Comparison of ENCODE assay signal across 16 mouse cellular contexts in the genomic region with DNA sequence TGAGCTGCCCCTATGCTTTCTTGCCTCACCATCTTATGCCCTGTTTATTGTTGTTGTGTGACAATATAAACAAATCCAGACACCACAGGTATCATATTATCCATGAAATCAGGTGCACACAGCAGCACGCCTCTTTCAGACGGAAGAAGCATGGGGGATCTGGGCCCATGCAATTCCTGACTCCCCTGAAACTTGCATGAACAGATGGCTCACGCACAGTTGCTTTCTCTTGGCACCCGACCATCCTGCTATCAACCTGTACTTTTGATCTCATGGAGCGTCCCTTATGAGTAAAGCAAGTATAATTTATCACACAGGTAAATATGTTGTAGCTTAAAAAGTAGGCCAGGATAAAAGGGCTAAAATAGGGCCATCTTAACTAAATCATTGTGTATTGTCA.
"Had no signal": no experiment of that assay in that cellular context is flagged by ENCODE, and none has a peak within 500 bp of the region (broad histone marks: within the 10 kb centered on the region; RNA-seq: fewer than 3 reads in every experiment).

No protein-coding gene starts in this region.

- H3K27ac ChIP-seq: kidney, postnatal 0 days; limb, embryonic 15.5 days; liver, embryonic 12.5 days; midbrain, embryonic 15.5 days; neural tube, embryonic 13.5 days; stomach, embryonic 15.5 days had no signal

- ATAC-seq: liver, embryonic 12.5 days; midbrain, embryonic 15.5 days had no signal

- H3K4me1 ChIP-seq: limb, embryonic 15.5 days; liver, embryonic 12.5 days; midbrain, embryonic 15.5 days; neural tube, embryonic 13.5 days; stomach, embryonic 15.5 days had no signal

- H3K4me2 ChIP-seq: limb, embryonic 15.5 days; liver, embryonic 12.5 days; lung, embryonic 14.5 days; midbrain, embryonic 11.5 days; midbrain, embryonic 15.5 days; neural tube, embryonic 13.5 days; stomach, embryonic 15.5 days had no signal

- H3K9ac ChIP-seq: limb, embryonic 15.5 days; liver, embryonic 12.5 days; lung, embryonic 14.5 days; midbrain, embryonic 15.5 days; neural tube, embryonic 13.5 days; stomach, embryonic 15.5 days had no signal

- H3K4me3 ChIP-seq: limb, embryonic 15.5 days; liver, embryonic 12.5 days; midbrain, embryonic 15.5 days; neural tube, embryonic 13.5 days; stomach, embryonic 15.5 days had no signal

- H3K36me3 ChIP-seq: limb, embryonic 15.5 days; liver, embryonic 12.5 days; midbrain, embryonic 15.5 days; neural tube, embryonic 13.5 days; stomach, embryonic 15.5 days had no signal

- H3K27me3 ChIP-seq: limb, embryonic 15.5 days; liver, embryonic 12.5 days; midbrain, embryonic 15.5 days; neural tube, embryonic 13.5 days; stomach, embryonic 15.5 days had no signal

- H3K9me3 ChIP-seq: limb, embryonic 15.5 days; liver, embryonic 12.5 days; midbrain, embryonic 15.5 days; neural tube, embryonic 13.5 days; stomach, embryonic 15.5 days had no signal

- DNase-seq: kidney, adult 9 months; kidney, postnatal 4 days; layer of hippocampus, postnatal 36 days; lung, embryonic 14.5 days; lung, postnatal 10 days; lung, postnatal 4 days; right cerebral cortex, postnatal 14 days; thymus, adult 2 months; thymus, postnatal 36 days had no signal
